Mouse (Mus musculus) heart, adult 2 months (tissue): ENCODE measurements around the gene Dmap1.

ENCODE experiments used
- CTCF ChIP-seq: fragments of 200-600 bp; IDR thresholded peaks from 2 replicates; pipeline ENCODE4 v1.8.1; 2022; ENCODE audit warnings: antibody characterized with exemption, mild to moderate bottlenecking, moderate library complexity
- POLR2A ChIP-seq: fragments of 200-500 bp; IDR thresholded peaks from 2 replicates; pipeline ENCODE4 v1.6.1; 2011; ENCODE audit warnings: mild to moderate bottlenecking, low read depth, low read length, control low read depth; ENCODE audit not compliant: insufficient read depth

DNA sequence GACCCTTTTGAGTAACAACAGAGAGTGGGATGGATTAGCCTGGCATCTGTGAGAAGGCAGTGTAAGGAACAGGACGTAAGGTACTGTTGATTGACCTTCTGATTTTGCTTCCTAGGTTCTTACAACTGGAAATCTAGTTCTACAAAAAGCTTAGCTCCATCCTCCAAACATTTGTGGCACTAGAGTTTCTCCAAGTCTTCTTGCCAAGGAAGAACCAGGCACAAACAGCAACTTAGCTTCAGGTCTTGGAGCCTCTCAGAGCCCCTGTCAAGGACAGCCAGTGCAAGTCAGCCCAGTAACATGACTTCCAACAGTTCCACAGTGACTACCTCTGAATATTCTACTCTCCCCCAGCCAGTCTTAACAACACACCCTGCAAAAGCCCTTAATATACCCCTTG is 42.0 kb upstream of the Dmap1 start, which contains the start of gene Gm12845:
- TF ChIP-seq POLR2A (no peak), CTCF (no peak)
